Mouse (Mus musculus): ENCODE data around the gene Btf3.

Btf3 gene

DNA sequence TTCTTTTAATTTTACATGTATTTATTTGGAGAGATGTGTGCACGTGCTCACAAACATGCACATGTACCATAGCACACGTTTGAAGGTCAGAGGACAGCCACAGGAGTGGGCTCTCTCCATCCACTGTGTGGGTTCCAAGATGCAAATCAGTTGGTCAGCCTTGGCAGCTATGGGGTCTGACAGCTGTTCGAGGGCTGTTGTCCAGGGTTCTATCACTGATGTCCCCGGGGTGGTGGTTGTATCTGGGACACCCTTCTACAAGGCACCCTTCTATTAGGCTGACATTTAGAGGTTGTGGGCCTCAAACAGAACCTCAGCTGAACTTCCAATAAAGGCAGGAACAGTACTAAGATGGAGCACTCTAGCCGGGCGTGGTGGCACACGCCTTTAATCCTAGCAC lies 40.6 kb downstream of the Btf3 start:
- DNase-seq (ENCODE audit: low read depth, low spot score), result no peak

DNA sequence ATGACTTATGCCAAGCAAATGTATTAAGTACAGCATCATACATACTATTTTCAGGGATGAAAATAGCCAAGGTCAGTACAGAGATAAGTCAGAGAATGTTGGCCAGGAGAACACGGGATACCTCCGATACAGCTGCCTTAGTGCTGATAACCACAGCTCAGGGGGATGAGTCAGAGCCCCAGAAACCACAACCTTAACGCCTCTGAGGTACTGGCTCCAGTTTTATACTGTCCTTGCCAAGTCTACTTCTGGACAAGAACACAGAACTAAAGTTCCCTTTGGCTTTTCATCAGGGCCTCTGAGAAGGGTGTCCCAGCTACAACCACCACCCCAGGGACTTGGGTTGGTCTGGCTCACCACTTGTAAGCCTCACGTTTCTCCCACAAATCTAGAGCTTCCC lies 41.2 kb downstream of the Btf3 start:
- DNase-seq (ENCODE audit: low read depth, low spot score), result no peak

DNA sequence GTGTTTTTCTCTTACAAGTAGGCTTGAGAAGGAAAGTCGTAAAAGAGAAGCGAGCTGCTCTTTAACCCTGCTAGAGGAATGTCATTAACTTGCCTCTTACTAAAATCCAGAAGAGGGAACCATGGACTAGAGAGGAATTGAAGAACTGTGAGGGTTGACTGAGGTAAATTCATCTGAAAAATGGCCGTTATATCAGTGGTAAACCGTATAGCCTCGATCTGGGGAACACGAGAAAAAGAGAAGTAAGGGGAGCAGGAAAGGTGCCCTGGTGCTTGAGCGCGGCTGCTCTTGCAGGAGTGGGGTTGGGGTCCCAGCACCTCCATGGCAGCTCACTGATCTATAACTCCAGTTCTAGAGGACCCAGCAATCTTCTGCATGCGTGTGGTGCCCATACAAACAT lies 42.8 kb downstream of the Btf3 start:
- DNase-seq (ENCODE audit: low read depth, low spot score), result no peak

DNA sequence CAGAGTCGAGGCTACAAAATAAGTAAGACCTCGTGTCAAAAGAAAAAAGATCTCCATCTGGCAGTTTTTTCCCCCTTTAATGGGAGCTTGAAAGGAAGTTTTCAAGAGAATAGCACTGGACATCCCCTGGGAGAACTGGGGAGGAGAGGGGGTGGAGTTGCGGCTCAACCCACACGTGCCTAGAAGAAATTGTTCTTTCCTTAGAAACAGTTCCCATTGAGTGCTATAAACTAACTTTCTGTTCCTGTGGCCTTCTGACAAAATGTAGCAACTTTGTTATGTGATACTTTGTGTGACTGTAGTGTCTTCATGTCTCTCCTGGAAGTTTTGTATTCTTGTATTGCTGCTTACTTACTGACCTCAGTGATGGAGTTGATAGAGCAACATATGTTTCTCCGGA lies 52.7 kb downstream of the Btf3 start:
- DNase-seq (ENCODE audit: low read depth, low spot score), result no peak

DNA sequence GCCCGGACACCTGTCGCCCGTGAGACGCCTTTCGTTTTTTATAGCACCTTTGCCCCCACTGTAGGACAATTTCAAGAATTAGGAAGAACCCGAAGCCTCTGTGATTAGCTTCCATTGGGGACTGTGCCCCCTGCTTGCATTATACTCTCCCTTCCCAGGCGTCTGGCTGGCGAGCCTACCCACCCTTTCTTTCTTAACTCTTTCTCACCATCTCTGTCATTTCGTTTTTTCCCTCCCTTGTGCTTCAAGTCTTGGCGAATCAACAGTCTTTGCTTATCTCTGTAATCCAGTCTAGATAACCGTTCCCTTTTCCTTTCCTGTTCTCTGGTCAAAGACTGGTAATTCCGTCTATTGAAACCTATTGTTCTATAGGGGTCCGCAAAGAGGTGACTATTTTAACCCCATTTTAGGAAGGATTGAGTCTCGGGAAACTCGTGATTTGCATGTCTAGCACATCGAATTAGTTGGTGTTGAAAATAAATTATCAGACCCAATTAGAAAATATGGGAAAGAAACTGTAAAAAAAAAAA lies 53.3 kb downstream of the Btf3 start:
- DNase-seq (ENCODE audit: low read depth, low spot score), result no peak

DNA sequence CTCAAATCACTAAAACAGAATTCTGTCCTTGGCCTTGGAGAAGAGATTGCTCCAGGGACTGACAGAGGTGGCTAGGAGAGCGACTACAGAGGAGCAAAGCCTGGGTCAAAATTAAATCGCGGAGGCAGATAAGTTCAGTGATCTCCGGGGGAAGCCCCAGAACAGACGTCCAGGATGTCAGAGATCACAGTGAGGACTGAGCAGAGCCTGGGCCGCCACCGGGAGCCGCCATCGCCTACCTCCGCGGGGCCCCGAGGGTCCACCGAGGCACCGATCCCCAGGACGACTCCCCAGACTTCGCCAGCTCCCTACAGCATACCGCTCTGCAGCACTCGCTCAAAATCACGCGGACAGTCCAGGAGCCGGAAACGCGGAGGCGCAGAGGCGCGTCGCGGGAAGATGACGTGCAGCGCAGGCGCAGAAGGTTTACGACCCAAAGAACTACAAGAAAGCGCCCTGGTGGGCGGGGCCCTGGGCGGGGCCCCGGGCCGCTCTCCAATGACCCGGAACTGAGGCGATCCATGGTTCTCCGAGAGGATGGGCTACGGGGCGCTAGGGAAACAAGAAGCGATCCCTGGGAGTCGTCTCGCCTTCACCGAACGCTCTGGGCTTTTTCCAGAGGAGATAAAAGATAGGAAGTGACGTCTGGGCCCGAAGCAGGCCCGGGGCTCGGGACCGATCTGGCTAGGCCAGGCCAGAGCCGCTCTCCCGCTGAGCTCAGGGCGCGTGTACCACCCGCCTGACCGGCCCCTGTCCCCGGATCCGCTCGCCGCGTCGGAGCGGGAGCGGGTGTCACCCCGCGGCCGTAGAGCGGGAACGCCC lies 54.0 kb downstream of the Btf3 start, which contains the start of the genes Utp15 and Ankra2:
Utp15 (minus strand) TSS at position 406 of the 822 bp plus-strand sequence.
Ankra2 (plus strand) TSS at position 439 of the 822 bp plus-strand sequence.
- peak; percentile 98 for DNase-seq (ENCODE audit: low read depth, low spot score)

All from retina, postnatal 7 days (tissue).